In genomic region chr4:43364914-43365560, GRCm38 (mm10) we compare ENCODE assay signal across 18 mouse cellular contexts. TPM values are rescaled to one million over a fixed set of nuclear protein-coding genes. Genes with fewer than 3 reads are reported as not detected.
DNase-seq lines count a peak whose midpoint lies in the region; ATAC-seq lines count a peak whose summit lies in the region.
"Had no signal": no experiment of that assay in that cellular context is flagged by ENCODE, and none has a peak within 500 bp of the region (broad histone marks: within the 10 kb centered on the region; RNA-seq: fewer than 3 reads in every experiment).

No protein-coding gene starts in this region.

- DNase-seq in kidney, postnatal 14 days, result peak; percentile 27
- no peak for DNase-seq in kidney, postnatal 4 days
- DNase-seq in 416B (ENCODE audit: low read depth), result peak; percentile 87
- DNase-seq in MN1 (ENCODE audit: low spot score), result no peak
- no peak for DNase-seq in frontal cortex, postnatal 10 days (ENCODE audit: low spot score in 2 of 2)
- DNase-seq: adrenal gland, adult 8-10 months; cerebellum, adult 9-11 months; forebrain, postnatal 0 days; heart, adult 11 months; heart, postnatal 14 days; kidney, adult 18-20 months; lung, adult 2 months; lung, postnatal 36 days; thymus, adult 18-20 months; thymus, postnatal 4 days had no signal

- ATAC-seq in common myeloid progenitor, adult 5-6 weeks (replicated peaks; ENCODE audit: low read depth, poor library complexity, severe bottlenecking), result peak; percentile 86
- peak; percentile 54 for ATAC-seq in megakaryocyte, adult 5-6 weeks (ENCODE audit: poor library complexity, severe bottlenecking)
- ATAC-seq: forebrain, postnatal 0 days; Patski had no signal

RNA-seq across cellular contexts. Expression of gene Rusc2, which starts 16.7 kb away (rescaled TPM):
- 0.97 and 1.3 TPM in 2 replicates for total RNA-seq in common myeloid progenitor, adult 5-6 weeks (2017)
- 2.1 and 3.0 TPM in 2 replicates for total RNA-seq in megakaryocyte, adult 5-6 weeks (2015)
- 0.77 and 2.3 TPM in 2 replicates for total RNA-seq in megakaryocyte, adult 5-6 weeks (2017)

Comparison
In these comparisons a context has a peak if more than half of its experiments do, and no peak if none do; other contexts are left out.
1. DNase-seq: peak in kidney, postnatal 14 days (single experiment) and 416B (single experiment); none in kidney, postnatal 4 days (0 of 2), MN1 (single experiment) and frontal cortex, postnatal 10 days (0 of 2).